Mouse (Mus musculus) ovary, adult 18-20 months (tissue): ENCODE results near the gene Psmb11.

Source experiments
- DNase-seq: peaks from one replicate; pipeline ENCODE4 v3.0.0; 2022; ENCODE audit warnings: low spot score, mixed read lengths

Gene Psmb11

GRCm38 (mm10) chr14:54621133-54621532, at the start of gene Psmb11:
Gene Psmb11, plus strand, starts transcription at chr14:54621433.
- no peak for DNase-seq

GRCm38 (mm10) chr14:54572122-54572521, 49.1 kb upstream of the Psmb11 start:
- DNase-seq: no peak

- DNase-seq: no peak
Measured at GRCm38 (mm10) chr14:54572790-54573736, 48.2 kb upstream of the Psmb11 start.

GRCm38 (mm10) chr14:54574253-54574652, 47.0 kb upstream of the Psmb11 start:
- no peak for DNase-seq

GRCm38 (mm10) chr14:54575031-54575430, 46.2 kb upstream of the Psmb11 start:
- no peak for DNase-seq

GRCm38 (mm10) chr14:54575631-54576030, 45.6 kb upstream of the Psmb11 start:
- DNase-seq: peak; percentile 73

- no peak for DNase-seq
Measured at GRCm38 (mm10) chr14:54576241-54577088, 44.8 kb upstream of the Psmb11 start.

- peak; percentile 86 for DNase-seq
Measured at GRCm38 (mm10) chr14:54577089-54577982, 43.9 kb upstream of the Psmb11 start, which contains the start of gene Ajuba. Gene Ajuba, minus strand, starts transcription at chr14:54577558.

- DNase-seq: no peak
Measured at GRCm38 (mm10) chr14:54578063-54578462, 43.2 kb upstream of the Psmb11 start.

- no peak for DNase-seq
Measured at GRCm38 (mm10) chr14:54579638-54580037, 41.6 kb upstream of the Psmb11 start.

- DNase-seq: no peak
Measured at GRCm38 (mm10) chr14:54582536-54582935, 38.7 kb upstream of the Psmb11 start.

- no peak for DNase-seq
Measured at GRCm38 (mm10) chr14:54583681-54584338, 37.4 kb upstream of the Psmb11 start.

- DNase-seq: no peak
Measured at GRCm38 (mm10) chr14:54591056-54591455, 30.2 kb upstream of the Psmb11 start.

GRCm38 (mm10) chr14:54592319-54592934, 28.8 kb upstream of the Psmb11 start:
- peak; percentile 69 for DNase-seq

- no peak for DNase-seq
Measured at GRCm38 (mm10) chr14:54594055-54594454, 27.2 kb upstream of the Psmb11 start.

- DNase-seq: no peak
Measured at GRCm38 (mm10) chr14:54594631-54595414, 26.4 kb upstream of the Psmb11 start.

- no peak for DNase-seq
Measured at GRCm38 (mm10) chr14:54597084-54597483, 24.1 kb upstream of the Psmb11 start.

- no peak for DNase-seq
Measured at GRCm38 (mm10) chr14:54601601-54602000, 19.6 kb upstream of the Psmb11 start.

GRCm38 (mm10) chr14:54602613-54603012, 18.6 kb upstream of the Psmb11 start:
- DNase-seq: no peak
